In the genomic region with DNA sequence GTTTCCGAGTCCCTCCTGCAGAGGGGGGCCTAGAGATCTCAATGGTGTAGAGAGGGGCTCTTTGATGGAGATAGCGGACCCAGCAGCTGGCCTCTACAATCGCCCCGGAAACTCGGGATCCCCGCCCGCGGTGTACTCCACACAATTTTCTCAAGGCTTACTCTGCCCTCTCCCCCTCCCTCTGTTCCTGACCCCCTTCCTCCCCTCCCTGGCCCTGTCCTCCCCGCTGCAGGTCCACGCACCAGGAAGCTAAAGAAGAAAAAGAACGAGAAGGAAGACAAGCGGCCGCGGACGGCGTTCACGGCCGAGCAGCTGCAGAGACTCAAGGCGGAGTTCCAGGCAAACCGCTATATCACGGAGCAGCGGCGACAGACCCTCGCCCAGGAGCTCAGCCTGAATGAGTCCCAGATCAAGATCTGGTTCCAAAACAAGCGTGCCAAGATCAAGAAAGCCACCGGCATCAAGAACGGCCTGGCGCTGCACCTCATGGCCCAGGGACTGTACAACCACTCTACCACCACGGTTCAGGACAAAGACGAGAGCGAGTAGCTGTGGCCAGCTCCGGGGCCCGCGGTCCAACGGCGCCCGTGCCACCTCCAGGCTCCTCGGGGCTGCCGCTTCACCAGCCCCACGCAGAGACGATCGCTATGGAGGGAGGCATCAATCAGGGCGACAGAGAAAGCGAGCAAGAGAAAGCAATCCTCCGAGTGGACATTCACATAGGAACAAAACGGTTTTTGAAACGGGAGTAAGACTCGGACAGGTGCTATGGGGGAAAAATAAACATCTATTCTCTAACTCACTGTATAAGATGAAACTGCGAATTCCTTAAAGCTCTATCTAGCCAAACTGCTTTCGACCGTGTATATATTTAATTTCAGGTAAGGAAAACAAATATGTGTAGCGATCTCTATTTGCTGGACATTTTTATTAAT, we compare ENCODE assay signal across 9 mouse cellular contexts. TPM values are rescaled to one million over a fixed set of nuclear protein-coding genes. Genes with fewer than 3 reads are reported as not detected.
DNase-seq lines count a peak whose midpoint lies in the region.
"Had no signal": no experiment of that assay in that cellular context is flagged by ENCODE, and none has a peak within 500 bp of the region (broad histone marks: within the 10 kb centered on the region; RNA-seq: fewer than 3 reads in every experiment).

No protein-coding gene starts in this region.

- peak; percentile 39 for DNase-seq in adrenal gland, adult 2 months
- DNase-seq in adrenal gland, postnatal 10 days, result no peak
- DNase-seq in urinary bladder, adult 2 months (ENCODE audit: low spot score), result peak; percentile 26
- DNase-seq in urinary bladder, adult 18-20 months (ENCODE audit: low spot score in 2 of 2), result no peak
- peak; percentile 8 for DNase-seq in kidney, postnatal 14 days
- peak; percentile 62 for DNase-seq in retina, embryonic 14.5 days (ENCODE audit: low spot score)
- no peak for DNase-seq in spleen, postnatal 14 days (ENCODE audit: low spot score in 2 of 2)
- DNase-seq in adrenal gland, adult 18-20 months (ENCODE audit: low spot score in 2 of 2), result no peak

RNA-seq across cellular contexts. Expression of gene En1, which starts 4.7 kb away (rescaled TPM):
- not detected for total RNA-seq in adrenal gland, adult 2 months (2021)
- polyA plus RNA-seq in adrenal gland, adult 2 months (2012; rRNA removed), result 0.03 and 0.27 TPM in 2 replicates
- total RNA-seq in adrenal gland, postnatal 10 days (2021), result under 1 TPM; 0.18 to 0.64 TPM
- polyA plus RNA-seq in urinary bladder, adult 2 months (2012; rRNA removed), result not detected in 2 replicates
- total RNA-seq in adrenal gland, adult 18-20 months (2021), result not detected
- polyA plus RNA-seq: erythroblast, embryonic 14.5 days had no signal

Comparison
In these comparisons a context has a peak if more than half of its experiments do, and no peak if none do; other contexts are left out.
1. DNase-seq: peak in adrenal gland, adult 2 months (single experiment), urinary bladder, adult 2 months (single experiment), kidney, postnatal 14 days (single experiment) and retina, embryonic 14.5 days (single experiment); none in adrenal gland, postnatal 10 days (single experiment), urinary bladder, adult 18-20 months (0 of 2), spleen, postnatal 14 days (0 of 2) and adrenal gland, adult 18-20 months (0 of 2).